Mouse (Mus musculus): Measurements from ENCODE around the gene Rc3h1.

Gene Rc3h1

GRCm38 (mm10) chr1:160993851-160994250, 87.6 kb downstream of the Rc3h1 start:
- TF ChIP-seq NANOG (IDR thresholded peaks at IDR 0.05; ENCODE audit: borderline replicate concordance, low read length) (no peak), CTCF (conservative IDR thresholded peaks at IDR 0.05; ENCODE audit: low read length) (no peak), POU5F1 (IDR thresholded peaks at IDR 0.05; ENCODE audit: borderline replicate concordance, low read length) (no peak)
- Histone ChIP-seq H3K4me3 (replicated peaks; ENCODE audit: low read length) (no peak overlapping the region), H3K36me3 (ENCODE audit: insufficient read depth, low read length) (no peaks in the 10 kb centered on the region), H3K27me3 (ENCODE audit: insufficient read depth, low read length) (no peaks in the 10 kb centered on the region), H3K9me3 (ENCODE audit: low read length) (no peaks in the 10 kb centered on the region), H3K4me1 (replicated peaks; ENCODE audit: low read depth, low read length) (peaks cover 5% of the 10 kb centered on the region)

GRCm38 (mm10) chr1:161004942-161005341, 98.7 kb downstream of the Rc3h1 start:
- Histone ChIP-seq H3K4me1 (replicated peaks; ENCODE audit: low read depth, low read length) (peaks cover 49% of the 10 kb centered on the region), H3K36me3 (ENCODE audit: insufficient read depth, low read length) (peaks cover 30% of the 10 kb centered on the region), H3K4me3 (replicated peaks; ENCODE audit: low read length) (no peak overlapping the region), H3K27me3 (ENCODE audit: insufficient read depth, low read length) (no peaks in the 10 kb centered on the region), H3K9me3 (ENCODE audit: low read length) (no peaks in the 10 kb centered on the region)
- TF ChIP-seq NANOG (IDR thresholded peaks at IDR 0.05; ENCODE audit: borderline replicate concordance, low read length) (no peak), POU5F1 (IDR thresholded peaks at IDR 0.05; ENCODE audit: borderline replicate concordance, low read length) (no peak), CTCF (conservative IDR thresholded peaks at IDR 0.05; ENCODE audit: low read length) (no peak)

GRCm38 (mm10) chr1:161005526-161005925, 99.3 kb downstream of the Rc3h1 start:
- Histone ChIP-seq H3K36me3 (ENCODE audit: insufficient read depth, low read length) (peaks cover 34% of the 10 kb centered on the region), H3K9me3 (ENCODE audit: low read length) (no peaks in the 10 kb centered on the region), H3K4me1 (replicated peaks; ENCODE audit: low read depth, low read length) (peaks cover 43% of the 10 kb centered on the region), H3K27me3 (ENCODE audit: insufficient read depth, low read length) (no peaks in the 10 kb centered on the region), H3K4me3 (replicated peaks; ENCODE audit: low read length) (no peak overlapping the region)
- TF ChIP-seq POU5F1 (IDR thresholded peaks at IDR 0.05; ENCODE audit: borderline replicate concordance, low read length) = no peak
- no peak for TF ChIP-seq CTCF (conservative IDR thresholded peaks at IDR 0.05; ENCODE audit: low read length)
- peak; percentile 61; the same call in 1 of the 2 replicates for TF ChIP-seq NANOG (IDR thresholded peaks at IDR 0.05; ENCODE audit: borderline replicate concordance, low read length)

GRCm38 (mm10) chr1:161006471-161006870, 100.3 kb downstream of the Rc3h1 start:
- TF ChIP-seq CTCF (conservative IDR thresholded peaks at IDR 0.05; ENCODE audit: low read length) (no peak), POU5F1 (IDR thresholded peaks at IDR 0.05; ENCODE audit: borderline replicate concordance, low read length) (no peak), NANOG (IDR thresholded peaks at IDR 0.05; ENCODE audit: borderline replicate concordance, low read length) (no peak)
- Histone ChIP-seq H3K4me3 (replicated peaks; ENCODE audit: low read length) (no peak overlapping the region), H3K36me3 (ENCODE audit: insufficient read depth, low read length) (peaks cover 35% of the 10 kb centered on the region), H3K9me3 (ENCODE audit: low read length) (no peaks in the 10 kb centered on the region), H3K27me3 (ENCODE audit: insufficient read depth, low read length) (no peaks in the 10 kb centered on the region), H3K4me1 (replicated peaks; ENCODE audit: low read depth, low read length) (peaks cover 43% of the 10 kb centered on the region)

- no peak overlapping the region for H3K4me3 ChIP-seq (replicated peaks; ENCODE audit: low read length)
- no peaks in the 10 kb centered on the region for H3K9me3 ChIP-seq (ENCODE audit: low read length)
- TF ChIP-seq NANOG (IDR thresholded peaks at IDR 0.05; ENCODE audit: borderline replicate concordance, low read length) (no peak), CTCF (conservative IDR thresholded peaks at IDR 0.05; ENCODE audit: low read length) (no peak), POU5F1 (IDR thresholded peaks at IDR 0.05; ENCODE audit: borderline replicate concordance, low read length) (no peak)
- peaks cover 42% of the 10 kb centered on the region for H3K36me3 ChIP-seq (ENCODE audit: insufficient read depth, low read length)
- H3K27me3 ChIP-seq (ENCODE audit: insufficient read depth, low read length) = no peaks in the 10 kb centered on the region
- H3K4me1 ChIP-seq (replicated peaks; ENCODE audit: low read depth, low read length) = peaks cover 43% of the 10 kb centered on the region
Measured at GRCm38 (mm10) chr1:161008038-161008437, 101.8 kb downstream of the Rc3h1 start.

- H3K27me3 ChIP-seq (ENCODE audit: insufficient read depth, low read length) = no peaks in the 10 kb centered on the region
- H3K9me3 ChIP-seq (ENCODE audit: low read length) = no peaks in the 10 kb centered on the region
- TF ChIP-seq POU5F1 (IDR thresholded peaks at IDR 0.05; ENCODE audit: borderline replicate concordance, low read length) = no peak
- TF ChIP-seq NANOG (IDR thresholded peaks at IDR 0.05; ENCODE audit: borderline replicate concordance, low read length) = no peak
- no peak for TF ChIP-seq CTCF (conservative IDR thresholded peaks at IDR 0.05; ENCODE audit: low read length)
Measured at GRCm38 (mm10) chr1:161010436-161010835, 104.2 kb downstream of the Rc3h1 start.

GRCm38 (mm10) chr1:161016378-161016777, 110.2 kb downstream of the Rc3h1 start:
- no peak overlapping the region for H3K4me3 ChIP-seq (replicated peaks; ENCODE audit: low read length)
- H3K4me1 ChIP-seq (replicated peaks; ENCODE audit: low read depth, low read length) = peaks cover 16% of the 10 kb centered on the region; the same call in 1 of the 2 replicates
- TF ChIP-seq POU5F1 (IDR thresholded peaks at IDR 0.05; ENCODE audit: borderline replicate concordance, low read length) (no peak), CTCF (conservative IDR thresholded peaks at IDR 0.05; ENCODE audit: low read length) (no peak)
- H3K27me3 ChIP-seq (ENCODE audit: insufficient read depth, low read length) = no peaks in the 10 kb centered on the region
- H3K36me3 ChIP-seq (ENCODE audit: insufficient read depth, low read length) = peaks cover 61% of the 10 kb centered on the region
- H3K9me3 ChIP-seq (ENCODE audit: low read length) = no peaks in the 10 kb centered on the region

More at GRCm38 (mm10) chr1:161010436-161010835, 104.2 kb downstream of the Rc3h1 start:
- Histone ChIP-seq H3K4me3 (replicated peaks; ENCODE audit: low read length) (no peak overlapping the region), H3K36me3 (ENCODE audit: insufficient read depth, low read length) (peaks cover 39% of the 10 kb centered on the region), H3K4me1 (replicated peaks; ENCODE audit: low read depth, low read length) (peaks cover 25% of the 10 kb centered on the region)

- Histone ChIP-seq H3K36me3 (ENCODE audit: insufficient read depth, low read length) (peaks cover 52% of the 10 kb centered on the region), H3K27me3 (ENCODE audit: insufficient read depth, low read length) (no peaks in the 10 kb centered on the region), H3K9me3 (ENCODE audit: low read length) (no peaks in the 10 kb centered on the region), H3K4me3 (replicated peaks; ENCODE audit: low read length) (peak overlapping the region; percentile 41), H3K4me1 (replicated peaks; ENCODE audit: low read depth, low read length) (peaks cover 11% of the 10 kb centered on the region; the same call in 1 of the 2 replicates)
- TF ChIP-seq CTCF (conservative IDR thresholded peaks at IDR 0.05; ENCODE audit: low read length) = no peak
- TF ChIP-seq NANOG (IDR thresholded peaks at IDR 0.05; ENCODE audit: borderline replicate concordance, low read length) = no peak
- no peak for TF ChIP-seq POU5F1 (IDR thresholded peaks at IDR 0.05; ENCODE audit: borderline replicate concordance, low read length)
Measured at GRCm38 (mm10) chr1:161020051-161020450, 113.8 kb downstream of the Rc3h1 start.
